Mouse (Mus musculus): Measurements from ENCODE around the gene Dclre1a. TPM values are rescaled to one million over a fixed set of nuclear protein-coding genes. Genes with fewer than 3 reads are reported as not detected.

Gene Dclre1a
- total and polyA plus RNA-seq, 3 experiments = 28.7 to 142 (median 36.0) TPM

DNA sequence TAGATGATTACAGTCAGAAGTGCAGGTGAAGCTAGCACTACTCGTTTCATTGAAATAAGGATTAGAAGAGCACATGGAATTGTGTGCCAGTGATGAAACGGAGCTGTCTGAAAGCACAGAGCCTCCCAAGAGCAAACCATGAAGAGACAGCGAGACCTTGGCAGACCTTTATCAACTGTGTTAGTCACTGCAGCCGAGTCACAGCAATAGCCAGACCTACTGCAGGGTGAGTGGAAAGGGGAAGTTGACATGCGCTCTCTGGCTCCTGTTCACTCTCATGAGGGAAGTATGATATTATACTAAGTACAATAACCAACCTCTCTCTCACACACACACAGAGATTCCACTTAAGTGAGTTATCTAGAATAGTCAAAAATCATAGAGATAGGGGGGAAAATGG is 8.0 kb upstream of the Dclre1a start:
- peak; percentile 99 for DNase-seq (ENCODE audit: low read depth, low spot score)
- Histone ChIP-seq H3K79me2 (ENCODE audit: control insufficient read depth, insufficient read depth, low read length, poor library complexity) (peaks cover 31% of the 10 kb centered on the region), H3K4me1 (ENCODE audit: control insufficient read depth in 1 of 2, insufficient read depth in 2 of 2, low read length in 2 of 2) (peaks cover 5% of the 10 kb centered on the region in 2 experiments), H3K4me3 (ENCODE audit: control insufficient read depth in 1 of 2, insufficient read depth in 1 of 2, low read depth in 2 of 2, low read length in 2 of 2) (peak overlapping the region in 1 of 2 experiments; percentile 7; a peak in 2 of 4 replicates), H3K27me3 (ENCODE audit: control insufficient read depth in 1 of 2, insufficient read depth in 2 of 2, low read length in 2 of 2) (no peaks in the 10 kb centered on the region), H3K27ac (ENCODE audit: control insufficient read depth, low read depth, low read length) (peak overlapping the region; percentile 53), H3K36me3 (ENCODE audit: control insufficient read depth in 1 of 2, insufficient read depth in 2 of 2, low read length in 2 of 2) (peaks cover 30 to 54% of the 10 kb centered on the region in 2 experiments), H3K9me3 (replicated peaks; ENCODE audit: insufficient read depth, low read length) (no peaks in the 10 kb centered on the region), H3K9ac (ENCODE audit: control insufficient read depth, low read depth, low read length, poor library complexity, severe bottlenecking) (peak overlapping the region; percentile 33; the same call in 1 of the 2 replicates)
- TF ChIP-seq ZKSCAN1 (IDR thresholded peaks at IDR 0.05; ENCODE audit: low read depth, low read length) (no peak), POLR2AphosphoS2 (IDR thresholded peaks at IDR 0.05; ENCODE audit: low read length) (no peak), CHD2 (IDR thresholded peaks at IDR 0.05; ENCODE audit: low read length) (no peak), KAT2A (conservative IDR thresholded peaks at IDR 0.05; ENCODE audit: low read depth, low read length) (no peak), POLR2AphosphoS5 (IDR thresholded peaks at IDR 0.05; ENCODE audit: borderline replicate concordance, low read depth, low read length) (no peak), USF2 (IDR thresholded peaks at IDR 0.05; ENCODE audit: borderline replicate concordance in 1 of 2, insufficient read depth in 1 of 2, low read depth in 1 of 2, low read length in 2 of 2) (no peak), HCFC1 (IDR thresholded peaks at IDR 0.05; ENCODE audit: low read depth, low read length) (peak; percentile 54; the same call in 1 of the 2 replicates), GABPA (IDR thresholded peaks at IDR 0.05; ENCODE audit: low read depth, low read length) (no peak), TBP (IDR thresholded peaks at IDR 0.05; ENCODE audit: low read depth, low read length) (peak; percentile 76; the same call in 1 of the 2 replicates), BHLHE40 (IDR thresholded peaks at IDR 0.05; ENCODE audit: borderline replicate concordance, low read depth, low read length) (peak; percentile 10; the same call in 1 of the 2 replicates), CTCF (IDR thresholded peaks at IDR 0.05 in 2 of 3, conservative IDR thresholded peaks at IDR 0.05 in 1 of 3; ENCODE audit: control insufficient read depth in 1 of 3, insufficient read depth in 1 of 3, low read depth in 2 of 3, low read length in 3 of 3, poor library complexity in 1 of 3, severe bottlenecking in 1 of 3) (no peak), EP300 (IDR thresholded peaks at IDR 0.05; ENCODE audit: low read depth in 1 of 2, low read length in 2 of 2) (peak; percentile 78 to 95), MAX (IDR thresholded peaks at IDR 0.05; ENCODE audit: low read length) (peak; percentile 84), NRF1 (IDR thresholded peaks at IDR 0.05; ENCODE audit: insufficient read depth, low read depth, low read length, poor library complexity, severe bottlenecking) (peak; percentile 55; the same call in 1 of the 2 replicates), MEF2A (IDR thresholded peaks at IDR 0.05; ENCODE audit: extremely low read depth, insufficient replicate concordance, low read depth, low read length, poor library complexity, severe bottlenecking) (no peak), MAZ (IDR thresholded peaks at IDR 0.05; ENCODE audit: low read depth, low read length) (no peak), ZC3H11A (IDR thresholded peaks at IDR 0.05; ENCODE audit: low read depth, low read length) (peak; percentile 19; the same call in 1 of the 2 replicates), SMC3 (IDR thresholded peaks at IDR 0.05; ENCODE audit: low read depth, low read length) (peak; percentile 24; the same call in 1 of the 2 replicates), ETS1 (IDR thresholded peaks at IDR 0.05; ENCODE audit: low read depth, low read length) (peak; percentile 83), SIN3A (IDR thresholded peaks at IDR 0.05; ENCODE audit: low read length) (peak; percentile 85), E2F4 (IDR thresholded peaks at IDR 0.05; ENCODE audit: borderline replicate concordance, low read depth, low read length) (no peak), TCF12 (IDR thresholded peaks at IDR 0.05; ENCODE audit: low read depth, low read length) (peak; percentile 59), ZNF384 (IDR thresholded peaks at IDR 0.05; ENCODE audit: low read depth, low read length) (no peak), MYC (IDR thresholded peaks at IDR 0.05; ENCODE audit: low read depth, low read length) (peak; percentile 98), USF1 (IDR thresholded peaks at IDR 0.05; ENCODE audit: low read depth, low read length) (no peak), ZMIZ1 (IDR thresholded peaks at IDR 0.05; ENCODE audit: low read depth, low read length) (no peak), JUND (IDR thresholded peaks at IDR 0.05; ENCODE audit: low read depth, low read length) (peak; percentile 77; the same call in 1 of the 2 replicates), RAD21 (IDR thresholded peaks at IDR 0.05; ENCODE audit: low read depth, low read length) (no peak; the same call in 1 of the 2 replicates), ELF1 (IDR thresholded peaks at IDR 0.05; ENCODE audit: low read depth, low read length) (0 out of 2 replicates have a peak, but pooled peaks have one; percentile 11), CHD1 (IDR thresholded peaks at IDR 0.05; ENCODE audit: low read depth, low read length) (no peak), MYB (IDR thresholded peaks at IDR 0.05; ENCODE audit: low read depth, low read length) (no peak), MXI1 (IDR thresholded peaks at IDR 0.05; ENCODE audit: low read depth, low read length) (peak; percentile 92), UBTF (IDR thresholded peaks at IDR 0.05; ENCODE audit: borderline replicate concordance, insufficient read depth, low read depth, low read length) (no peak), GATA1 (IDR thresholded peaks at IDR 0.05; ENCODE audit: low read depth, low read length) (peak; percentile 86), TAL1 (IDR thresholded peaks at IDR 0.05; ENCODE audit: low read length) (peak; percentile 58), POLR2A (IDR thresholded peaks at IDR 0.05; ENCODE audit: control insufficient read depth in 1 of 2, insufficient read depth in 1 of 2, low read depth in 1 of 2, low read length in 2 of 2, poor library complexity in 1 of 2) (peak in 1 of 2 experiments; percentile 44; a peak in 2 of 4 replicates), RCOR1 (IDR thresholded peaks at IDR 0.05; ENCODE audit: low read depth, low read length) (0 out of 2 replicates have a peak, but pooled peaks have one; percentile 64)
